Mouse (Mus musculus): ENCODE data around the gene Hmox2. TPM values are rescaled to one million over a fixed set of nuclear protein-coding genes. Genes with fewer than 3 reads are reported as not detected.

Gene Hmox2
- polyA plus RNA-seq, 1 experiment, result 42.6 TPM

GRCm38 (mm10) chr16:4763276-4763675, 37.1 kb downstream of the Hmox2 start:
- H3K79me2 ChIP-seq (ENCODE audit: control insufficient read depth, insufficient read depth), result peaks cover 12% of the 10 kb centered on the region
- H3K36me3 ChIP-seq (ENCODE audit: control insufficient read depth, insufficient read depth), result peaks cover 51% of the 10 kb centered on the region
- H3K4me3 ChIP-seq (ENCODE audit: insufficient read depth, poor library complexity, severe bottlenecking), result no peak overlapping the region
- H3ac ChIP-seq (ENCODE audit: control insufficient read depth, insufficient read length, low read depth), result no peak overlapping the region
- TF ChIP-seq MYOD1 (IDR thresholded peaks at IDR 0.05; ENCODE audit: control insufficient read depth, insufficient read length, low read depth) (no peak), CEBPB (IDR thresholded peaks at IDR 0.05; ENCODE audit: low read depth) (no peak), CTCF (IDR thresholded peaks at IDR 0.05; ENCODE audit: control insufficient read depth, insufficient read depth, insufficient read length) (no peak), MYOG (IDR thresholded peaks at IDR 0.05; ENCODE audit: control insufficient read depth, extremely low read depth, insufficient read length) (no peak)
- H3K79me3 ChIP-seq (ENCODE audit: low read depth), result peaks cover 2% of the 10 kb centered on the region
- no peaks in the 10 kb centered on the region for H3K27me3 ChIP-seq (ENCODE audit: control insufficient read depth, insufficient read depth, insufficient read length)

- Histone ChIP-seq H3ac (ENCODE audit: control insufficient read depth, insufficient read length, low read depth) (no peak overlapping the region), H3K27me3 (ENCODE audit: control insufficient read depth, insufficient read depth, insufficient read length) (no peaks in the 10 kb centered on the region), H3K79me2 (ENCODE audit: control insufficient read depth, insufficient read depth) (no peaks in the 10 kb centered on the region), H3K36me3 (ENCODE audit: control insufficient read depth, insufficient read depth) (peaks cover 77% of the 10 kb centered on the region), H3K79me3 (ENCODE audit: low read depth) (peaks cover 6% of the 10 kb centered on the region), H3K4me3 (ENCODE audit: insufficient read depth, poor library complexity, severe bottlenecking) (no peak overlapping the region)
- no peak for TF ChIP-seq MAX (IDR thresholded peaks at IDR 0.05)
Observed at GRCm38 (mm10) chr16:4765852-4766251, 39.7 kb downstream of the Hmox2 start.

- Histone ChIP-seq H3K27me3 (ENCODE audit: control insufficient read depth, insufficient read depth, insufficient read length) (no peaks in the 10 kb centered on the region), H3K79me2 (ENCODE audit: control insufficient read depth, insufficient read depth) (peaks cover 10% of the 10 kb centered on the region), H3ac (ENCODE audit: control insufficient read depth, insufficient read length, low read depth) (no peak overlapping the region), H3K79me3 (ENCODE audit: low read depth) (peaks cover 7% of the 10 kb centered on the region), H3K36me3 (ENCODE audit: control insufficient read depth, insufficient read depth) (peaks cover 85% of the 10 kb centered on the region), H3K4me3 (ENCODE audit: insufficient read depth, poor library complexity, severe bottlenecking) (no peak overlapping the region)
- no peak for TF ChIP-seq MYOD1 (IDR thresholded peaks at IDR 0.05; ENCODE audit: control insufficient read depth, insufficient read length, low read depth)
Observed at GRCm38 (mm10) chr16:4767012-4767790, 41.0 kb downstream of the Hmox2 start.

- Histone ChIP-seq H3K27me3 (ENCODE audit: control insufficient read depth, insufficient read depth, insufficient read length) (no peaks in the 10 kb centered on the region), H3K79me2 (ENCODE audit: control insufficient read depth, insufficient read depth) (peaks cover 24% of the 10 kb centered on the region), H3K36me3 (ENCODE audit: control insufficient read depth, insufficient read depth) (peaks cover 82% of the 10 kb centered on the region), H3K4me3 (ENCODE audit: insufficient read depth, poor library complexity, severe bottlenecking) (no peak overlapping the region), H3ac (ENCODE audit: control insufficient read depth, insufficient read length, low read depth) (no peak overlapping the region), H3K79me3 (ENCODE audit: low read depth) (peaks cover 14% of the 10 kb centered on the region)
- TF ChIP-seq FOSL1 (IDR thresholded peaks at IDR 0.05; ENCODE audit: insufficient read depth, low read length, poor library complexity, severe bottlenecking) (no peak), USF1 (IDR thresholded peaks at IDR 0.05; ENCODE audit: low read depth) (no peak), CTCF (IDR thresholded peaks at IDR 0.05; ENCODE audit: control insufficient read depth, insufficient read depth, insufficient read length) (no peak), MAX (IDR thresholded peaks at IDR 0.05) (no peak), CEBPB (IDR thresholded peaks at IDR 0.05; ENCODE audit: low read depth) (no peak), MYOD1 (IDR thresholded peaks at IDR 0.05; ENCODE audit: control insufficient read depth, insufficient read length, low read depth) (no peak), MYOG (IDR thresholded peaks at IDR 0.05; ENCODE audit: control insufficient read depth, extremely low read depth, insufficient read length) (no peak)
Observed at GRCm38 (mm10) chr16:4768719-4769118, 42.6 kb downstream of the Hmox2 start.

GRCm38 (mm10) chr16:4773289-4773970, 47.3 kb downstream of the Hmox2 start:
- H3K79me2 ChIP-seq (ENCODE audit: control insufficient read depth, insufficient read depth), result peaks cover 71% of the 10 kb centered on the region
- no peaks in the 10 kb centered on the region for H3K27me3 ChIP-seq (ENCODE audit: control insufficient read depth, insufficient read depth, insufficient read length)
- peaks cover 30% of the 10 kb centered on the region for H3K79me3 ChIP-seq (ENCODE audit: low read depth)
- peaks cover 40% of the 10 kb centered on the region for H3K36me3 ChIP-seq (ENCODE audit: control insufficient read depth, insufficient read depth)
- no peak overlapping the region for H3K4me3 ChIP-seq (ENCODE audit: insufficient read depth, poor library complexity, severe bottlenecking)
- TF ChIP-seq FOSL1 (IDR thresholded peaks at IDR 0.05; ENCODE audit: insufficient read depth, low read length, poor library complexity, severe bottlenecking) (no peak), MYOG (IDR thresholded peaks at IDR 0.05; ENCODE audit: control insufficient read depth, extremely low read depth, insufficient read length) (no peak), CTCF (IDR thresholded peaks at IDR 0.05; ENCODE audit: control insufficient read depth, insufficient read depth, insufficient read length) (no peak), CEBPB (IDR thresholded peaks at IDR 0.05; ENCODE audit: low read depth) (no peak), MYOD1 (IDR thresholded peaks at IDR 0.05; ENCODE audit: control insufficient read depth, insufficient read length, low read depth) (no peak), USF1 (IDR thresholded peaks at IDR 0.05; ENCODE audit: low read depth) (no peak), MAX (IDR thresholded peaks at IDR 0.05) (no peak)
- H3ac ChIP-seq (ENCODE audit: control insufficient read depth, insufficient read length, low read depth), result no peak overlapping the region
